Mouse (Mus musculus) spleen, adult 2 months (tissue): ENCODE measurements around the gene Wnt7a.

Experiments used
- CTCF ChIP-seq: fragments of 200-500 bp; IDR thresholded peaks from 2 replicates; pipeline ENCODE4 v1.5.1; 2011; ENCODE audit warnings: mild to moderate bottlenecking, inconsistent platforms; ENCODE audit not compliant: insufficient read depth, insufficient read length, insufficient replicate concordance; ENCODE audit errors: extremely low read depth
- POLR2A ChIP-seq: fragments of 200-500 bp; IDR thresholded peaks from 2 replicates; pipeline ENCODE4 v1.6.1; 2011; ENCODE audit warnings: low read depth, low read length, inconsistent platforms

GRCm38 (mm10) chr6:91383303-91383702 is 27.9 kb downstream of the Wnt7a start:
- TF ChIP-seq CTCF, result no peak
- TF ChIP-seq POLR2A, result no peak
